Mouse (Mus musculus): ENCODE data around the gene Ly6g5c. TPM values are rescaled to one million over a fixed set of nuclear protein-coding genes. Genes with fewer than 3 reads are reported as not detected.

The Ly6g5c gene
- polyA plus RNA-seq, 2 experiments, result not detected

DNA sequence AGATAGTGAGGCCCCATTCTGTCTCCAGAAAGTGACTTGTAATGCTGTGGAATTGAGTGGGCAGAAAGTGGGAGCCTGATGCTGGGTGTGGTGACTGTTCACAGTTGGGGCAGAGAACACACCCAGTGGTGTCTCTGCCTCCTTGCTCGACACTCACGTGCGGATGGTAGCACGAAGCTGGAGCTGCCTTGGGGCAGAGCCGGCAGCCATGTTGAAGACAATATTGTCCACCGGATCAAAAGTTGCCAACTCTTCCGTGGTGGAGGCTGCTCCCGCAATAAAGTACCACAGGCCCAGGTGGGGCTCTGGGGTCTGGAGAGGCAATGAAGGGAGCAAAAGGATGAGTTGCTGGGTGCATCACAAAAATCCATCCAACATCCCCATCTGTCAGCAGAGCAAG is 23.0 kb downstream of the Ly6g5c start:
- H3K27me3 ChIP-seq (ENCODE audit: control insufficient read depth, insufficient read depth, low read length), result no peaks in the 10 kb centered on the region
- no peak for ATAC-seq (ENCODE audit: low FRiP score, low read depth)
- H3K9me3 ChIP-seq (ENCODE audit: control insufficient read depth, low read length), result no peaks in the 10 kb centered on the region
- peaks cover 16% of the 10 kb centered on the region for H3K36me3 ChIP-seq (ENCODE audit: control insufficient read depth, insufficient read depth, low read length)
- no peak overlapping the region for H3K4me3 ChIP-seq (replicated peaks; ENCODE audit: low read length)
- no peak overlapping the region for H3K27ac ChIP-seq (replicated peaks; ENCODE audit: low read depth, low read length)
- TF ChIP-seq POLR2A (IDR thresholded peaks at IDR 0.05; ENCODE audit: borderline replicate concordance, extremely low read depth, insufficient read depth, insufficient read length), result no peak
- H3K9ac ChIP-seq (ENCODE audit: low read depth, low read length, severe bottlenecking), result no peak overlapping the region
- H3K4me1 ChIP-seq (ENCODE audit: control insufficient read depth, insufficient read depth, low read length), result peaks cover 11% of the 10 kb centered on the region
- no peak overlapping the region for H3K4me2 ChIP-seq (replicated peaks; ENCODE audit: low read depth, low read length, severe bottlenecking)
- no peak for DNase-seq (ENCODE audit: low spot score)
- 86% methylated on average over 8 of the region's 8 CpGs for WGBS

- no peaks in the 10 kb centered on the region for H3K9me3 ChIP-seq (ENCODE audit: control insufficient read depth, low read length)
- ATAC-seq (ENCODE audit: low FRiP score, low read depth), result no peak
- no peak for TF ChIP-seq POLR2A (IDR thresholded peaks at IDR 0.05; ENCODE audit: borderline replicate concordance, extremely low read depth, insufficient read depth, insufficient read length)
- DNase-seq (ENCODE audit: low spot score), result no peak
- no peak within 1 kb of the TSS for H3K4me2 ChIP-seq (replicated peaks; ENCODE audit: low read depth, low read length, severe bottlenecking)
- H3K4me3 ChIP-seq (replicated peaks; ENCODE audit: low read length), result no peak within 1 kb of the TSS
- H3K9ac ChIP-seq (ENCODE audit: low read depth, low read length, severe bottlenecking), result no peak within 1 kb of the TSS
- peaks cover 11% of the 10 kb centered on the region for H3K4me1 ChIP-seq (ENCODE audit: control insufficient read depth, insufficient read depth, low read length)
- H3K36me3 ChIP-seq (ENCODE audit: control insufficient read depth, insufficient read depth, low read length), result peaks cover 16% of the 10 kb centered on the region
- 84% methylated on average over 15 of the region's 15 CpGs for WGBS
- H3K27ac ChIP-seq (replicated peaks; ENCODE audit: low read depth, low read length), result no peak within 1 kb of the TSS
- no peaks in the 10 kb centered on the region for H3K27me3 ChIP-seq (ENCODE audit: control insufficient read depth, insufficient read depth, low read length)
These were observed 23.6 kb downstream of the Ly6g5c start, which contains the start of gene Apom for GRCm38 (mm10) chr17:35131500-35132173. Apom (minus strand) TSS chr17:35132050.

- no peaks in the 10 kb centered on the region for H3K27me3 ChIP-seq (ENCODE audit: control insufficient read depth, insufficient read depth, low read length)
- no peak overlapping the region for H3K9ac ChIP-seq (ENCODE audit: low read depth, low read length, severe bottlenecking)
- H3K4me2 ChIP-seq (replicated peaks; ENCODE audit: low read depth, low read length, severe bottlenecking), result no peak overlapping the region
- H3K9me3 ChIP-seq (ENCODE audit: control insufficient read depth, low read length), result no peaks in the 10 kb centered on the region
- ATAC-seq (ENCODE audit: low FRiP score, low read depth) (no peak), DNase-seq (ENCODE audit: low spot score) (no peak)
- H3K36me3 ChIP-seq (ENCODE audit: control insufficient read depth, insufficient read depth, low read length), result peaks cover 16% of the 10 kb centered on the region
- H3K27ac ChIP-seq (replicated peaks; ENCODE audit: low read depth, low read length), result no peak overlapping the region
- no peak overlapping the region for H3K4me3 ChIP-seq (replicated peaks; ENCODE audit: low read length)
- 76% methylated on average over 3 of the region's 3 CpGs for WGBS
- peaks cover 11% of the 10 kb centered on the region for H3K4me1 ChIP-seq (ENCODE audit: control insufficient read depth, insufficient read depth, low read length)
- no peak for TF ChIP-seq POLR2A (IDR thresholded peaks at IDR 0.05; ENCODE audit: borderline replicate concordance, extremely low read depth, insufficient read depth, insufficient read length)
These were observed 24.1 kb downstream of the Ly6g5c start for GRCm38 (mm10) chr17:35132174-35132560.

GRCm38 (mm10) chr17:35133517-35133916 is 25.4 kb downstream of the Ly6g5c start:
- H3K4me1 ChIP-seq (ENCODE audit: control insufficient read depth, insufficient read depth, low read length), result peaks cover 9% of the 10 kb centered on the region; the same call in 1 of the 2 replicates
- WGBS, result 97% methylated on average over 7 of the region's 7 CpGs
- H3K4me2 ChIP-seq (replicated peaks; ENCODE audit: low read depth, low read length, severe bottlenecking), result no peak overlapping the region
- no peak for ATAC-seq (ENCODE audit: low FRiP score, low read depth)
- no peak for TF ChIP-seq POLR2A (IDR thresholded peaks at IDR 0.05; ENCODE audit: borderline replicate concordance, extremely low read depth, insufficient read depth, insufficient read length)
- H3K9ac ChIP-seq (ENCODE audit: low read depth, low read length, severe bottlenecking), result no peak overlapping the region
- no peaks in the 10 kb centered on the region for H3K27me3 ChIP-seq (ENCODE audit: control insufficient read depth, insufficient read depth, low read length)
- no peak for DNase-seq (ENCODE audit: low spot score)
- peaks cover 15% of the 10 kb centered on the region for H3K36me3 ChIP-seq (ENCODE audit: control insufficient read depth, insufficient read depth, low read length)
- no peak overlapping the region for H3K27ac ChIP-seq (replicated peaks; ENCODE audit: low read depth, low read length)
- no peak overlapping the region for H3K4me3 ChIP-seq (replicated peaks; ENCODE audit: low read length)
- no peaks in the 10 kb centered on the region for H3K9me3 ChIP-seq (ENCODE audit: control insufficient read depth, low read length)

DNA sequence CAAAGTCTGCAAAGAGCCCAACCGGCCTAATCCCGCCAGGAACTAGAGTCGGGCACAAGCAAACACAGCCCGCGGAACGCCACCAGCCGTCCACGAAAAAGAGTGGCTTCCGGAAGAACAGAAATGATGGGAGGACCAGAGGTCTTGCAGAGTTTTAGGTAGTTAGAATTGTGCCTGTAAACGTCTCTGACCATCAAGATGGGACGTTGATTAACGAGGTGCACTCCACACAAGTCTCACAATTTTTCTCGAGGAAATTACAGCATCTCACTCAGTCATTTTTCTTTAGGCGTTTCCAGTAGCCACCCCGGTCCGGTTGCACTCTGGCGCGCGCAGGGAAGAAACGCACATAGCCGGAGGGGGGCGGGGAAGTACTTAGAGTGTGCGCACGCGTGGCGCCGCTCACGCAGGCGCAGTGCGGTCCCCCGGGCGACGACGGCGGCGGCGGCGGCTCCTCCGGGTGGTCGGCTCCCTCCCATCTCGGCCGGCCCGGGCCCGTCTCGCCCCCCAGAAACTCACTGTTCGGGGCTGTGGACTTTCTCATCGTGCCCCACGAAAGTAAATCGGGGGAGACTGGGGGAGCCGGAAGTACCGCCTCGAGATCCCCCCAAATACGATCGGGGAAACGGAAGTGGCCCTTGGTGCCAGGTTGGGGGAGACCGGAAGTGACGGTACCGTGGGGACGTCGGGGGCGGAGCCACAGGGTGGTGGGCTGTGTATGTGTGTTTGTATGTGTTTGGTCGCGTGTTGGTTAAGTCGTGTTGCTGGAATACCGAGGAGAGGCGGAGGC is 26.9 kb downstream of the Ly6g5c start, which contains the start of gene Bag6:
Bag6 (plus strand) TSS at position 378 of the 790 bp plus-strand sequence.
- H3K27me3 ChIP-seq (ENCODE audit: control insufficient read depth, insufficient read depth, low read length), result no peaks in the 10 kb centered on the region
- H3K9me3 ChIP-seq (ENCODE audit: control insufficient read depth, low read length), result no peaks in the 10 kb centered on the region
- under 1% methylated on average over 63 of the region's 66 CpGs for WGBS
- peak; percentile 26; the same call in 1 of the 2 replicates for TF ChIP-seq POLR2A (IDR thresholded peaks at IDR 0.05; ENCODE audit: borderline replicate concordance, extremely low read depth, insufficient read depth, insufficient read length)
- DNase-seq (ENCODE audit: low spot score), result peak; percentile 94
- peaks cover 9% of the 10 kb centered on the region; the same call in 1 of the 2 replicates for H3K4me1 ChIP-seq (ENCODE audit: control insufficient read depth, insufficient read depth, low read length)
- H3K27ac ChIP-seq (replicated peaks; ENCODE audit: low read depth, low read length), result peak within 1 kb of the TSS; percentile 88
- peak within 1 kb of the TSS; percentile 73 for H3K4me3 ChIP-seq (replicated peaks; ENCODE audit: low read length)
- peak; percentile 93 for ATAC-seq (ENCODE audit: low FRiP score, low read depth)
- H3K9ac ChIP-seq (ENCODE audit: low read depth, low read length, severe bottlenecking), result peak within 1 kb of the TSS; percentile 81
- H3K4me2 ChIP-seq (replicated peaks; ENCODE audit: low read depth, low read length, severe bottlenecking), result peak within 1 kb of the TSS; percentile 73
- peaks cover 25% of the 10 kb centered on the region for H3K36me3 ChIP-seq (ENCODE audit: control insufficient read depth, insufficient read depth, low read length)
